Mouse (Mus musculus) neural tube, embryonic 11.5 days (tissue): ENCODE measurements around the gene Shisa2. TPM values are rescaled to one million over a fixed set of nuclear protein-coding genes. Genes with fewer than 3 reads are reported as not detected.
A peak's percentile ranks its signal among the peaks of the same experiment; 100 is the strongest.

Source experiments
- ATAC-seq: fragments of 200-750 bp; cut with Nextera tagmentation; 2 replicates; pipeline ENCODE4 v1.8.0; 2017; ENCODE audit warnings: moderate number of reproducible peaks, mild to moderate bottlenecking, moderate TSS enrichment, moderate library complexity; ENCODE audit not compliant: insufficient read depth, low FRiP score, low TSS enrichment
- DNase-seq: peaks from one replicate; pipeline ENCODE4 v3.0.0-alpha.2; 2015; ENCODE audit warnings: low spot score
- H3K27ac ChIP-seq: fragments of 300-500 bp; sonication (generic); 2 replicates; pipeline ENCODE4 v1.5.1; 2014; ENCODE audit warnings: low read depth, mild to moderate bottlenecking, low read length
- H3K27me3 ChIP-seq: fragments of 300-500 bp; sonication (generic); 2 replicates; pipeline ENCODE4 v1.6.1; 2014; ENCODE audit warnings: mild to moderate bottlenecking, low read length, mixed read lengths; ENCODE audit not compliant: control insufficient read depth, insufficient read depth
- H3K36me3 ChIP-seq: fragments of 300-500 bp; sonication (generic); 2 replicates; pipeline ENCODE4 v1.6.1; 2014; ENCODE audit warnings: mild to moderate bottlenecking, low read length, moderate library complexity, mixed read lengths; ENCODE audit not compliant: control insufficient read depth, insufficient read depth
- H3K4me1 ChIP-seq: fragments of 300-500 bp; sonication (generic); 2 replicates; pipeline ENCODE4 v1.6.1; 2014; ENCODE audit warnings: low read length, mixed read lengths; ENCODE audit not compliant: control insufficient read depth, insufficient read depth
- H3K4me2 ChIP-seq: fragments of 300-500 bp; sonication (generic); 2 replicates; pipeline ENCODE4 v1.6.1; 2014; ENCODE audit warnings: low read depth, mild to moderate bottlenecking, moderate library complexity
- H3K4me3 ChIP-seq: fragments of 300-500 bp; sonication (generic); 2 replicates; pipeline ENCODE4 v1.5.1; 2014; ENCODE audit warnings: low read depth, low read length
- H3K9ac ChIP-seq: fragments of 300-500 bp; sonication (generic); 2 replicates; pipeline ENCODE4 v1.6.1; 2014; ENCODE audit warnings: mild to moderate bottlenecking, low read length
- H3K9me3 ChIP-seq: fragments of 300-500 bp; sonication (generic); 2 replicates; pipeline ENCODE4 v1.6.1; 2016; ENCODE audit warnings: low read length; ENCODE audit not compliant: control insufficient read depth
- WGBS: fragments of 180-500 bp; shearing (Covaris S2); extraction: QIAGEN DNeasy Blood & Tissue Kit; methylation state at CpG from one replicate; pipeline ENCODE4 v1.1.7; 2014; 5-methylcytosine and 5-hydroxymethylcytosine counted together
- polyA plus RNA-seq: library from polyadenylated mRNA; unstranded; fragments of >200 nt; fragmentation: Nextera tagmentation; extraction: Ambion mirVana; gene quantifications from 2 replicates; pipeline ENCODE4 v1.2.1, GENCODE M21; 2014

Shisa2 gene
- polyA plus RNA-seq, 1 experiment from 2014 or later, result 28.9 TPM

DNA sequence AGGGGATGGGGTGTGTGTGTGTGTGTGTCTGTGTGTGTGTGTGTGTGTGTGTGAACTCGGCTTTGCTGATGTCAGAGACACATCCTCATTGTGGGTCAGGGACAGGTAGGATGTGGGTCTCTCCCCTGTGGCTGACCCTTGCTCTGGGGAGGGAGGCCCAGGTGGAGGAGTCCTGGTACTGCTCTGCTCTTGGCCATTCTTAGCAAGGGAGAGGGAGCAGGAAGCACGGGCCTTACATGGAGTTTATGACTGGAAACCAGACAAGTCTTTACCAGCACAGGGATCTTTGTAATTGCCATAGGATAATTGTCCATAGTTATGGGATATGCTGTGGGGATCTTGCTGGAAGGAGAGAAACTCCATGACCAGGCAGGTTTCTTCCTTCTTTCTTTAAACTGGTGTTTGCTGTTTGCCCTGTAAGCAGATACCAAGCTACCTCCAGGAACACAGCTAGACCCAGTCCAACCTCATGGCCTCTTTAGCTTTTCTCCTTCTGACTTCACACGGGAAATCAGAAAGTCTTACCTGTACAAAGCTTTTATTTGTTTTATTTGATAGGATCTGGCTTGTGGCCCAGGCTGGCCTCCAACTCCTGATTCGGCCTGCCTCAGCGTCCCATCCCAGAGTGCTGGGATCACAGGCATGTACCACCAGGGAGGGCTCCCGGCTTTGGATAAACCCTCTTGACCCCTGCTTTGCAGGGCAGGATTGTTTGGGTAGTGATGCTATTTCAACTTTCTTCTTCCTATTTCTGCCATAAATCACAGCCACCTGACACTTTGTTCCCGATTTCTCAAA, 14.0 kb downstream of the Shisa2 start:
- no peak overlapping the region for H3K27ac ChIP-seq
- WGBS, result 53% methylated on average over 7 of the region's 7 CpGs
- DNase-seq (no peak), ATAC-seq (no peak)
- no peak overlapping the region for H3K4me2 ChIP-seq
- no peaks in the 10 kb centered on the region for H3K27me3 ChIP-seq
- no peaks in the 10 kb centered on the region for H3K9me3 ChIP-seq
- H3K4me1 ChIP-seq, result no peaks in the 10 kb centered on the region
- H3K9ac ChIP-seq, result no peak overlapping the region
- no peak overlapping the region for H3K4me3 ChIP-seq
- no peaks in the 10 kb centered on the region for H3K36me3 ChIP-seq

DNA sequence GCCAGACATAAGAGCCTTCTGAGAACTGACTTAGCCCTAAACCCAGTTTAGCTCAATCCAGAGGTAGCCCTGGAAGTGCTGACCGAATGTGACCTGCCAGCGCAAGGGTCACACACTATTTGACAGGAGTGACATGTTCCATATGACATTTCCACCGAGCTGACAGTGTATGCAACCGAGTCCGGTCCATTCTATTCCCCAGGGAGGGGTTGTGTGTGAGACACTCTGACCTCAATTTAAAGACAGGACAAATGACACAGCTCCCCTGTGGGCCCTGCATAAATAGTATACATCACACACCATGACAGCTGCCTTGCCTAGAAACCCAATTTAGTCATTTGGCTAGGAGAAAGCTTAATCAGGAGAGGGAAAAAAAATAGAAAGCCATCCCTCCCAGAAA, 16.7 kb downstream of the Shisa2 start:
- no peak overlapping the region for H3K4me2 ChIP-seq
- ATAC-seq (no peak; the same call in 1 of the 2 replicates), DNase-seq (peak; percentile 26)
- H3K27me3 ChIP-seq, result no peaks in the 10 kb centered on the region
- H3K36me3 ChIP-seq, result no peaks in the 10 kb centered on the region
- 0 out of 2 replicates have a peak overlapping the region, but pooled peaks have one; percentile 14 for H3K27ac ChIP-seq
- no peaks in the 10 kb centered on the region for H3K4me1 ChIP-seq
- no peak overlapping the region for H3K9ac ChIP-seq
- no peak overlapping the region for H3K4me3 ChIP-seq
- WGBS, result 43% methylated on average over 5 of the region's 5 CpGs
- H3K9me3 ChIP-seq, result no peaks in the 10 kb centered on the region

DNA sequence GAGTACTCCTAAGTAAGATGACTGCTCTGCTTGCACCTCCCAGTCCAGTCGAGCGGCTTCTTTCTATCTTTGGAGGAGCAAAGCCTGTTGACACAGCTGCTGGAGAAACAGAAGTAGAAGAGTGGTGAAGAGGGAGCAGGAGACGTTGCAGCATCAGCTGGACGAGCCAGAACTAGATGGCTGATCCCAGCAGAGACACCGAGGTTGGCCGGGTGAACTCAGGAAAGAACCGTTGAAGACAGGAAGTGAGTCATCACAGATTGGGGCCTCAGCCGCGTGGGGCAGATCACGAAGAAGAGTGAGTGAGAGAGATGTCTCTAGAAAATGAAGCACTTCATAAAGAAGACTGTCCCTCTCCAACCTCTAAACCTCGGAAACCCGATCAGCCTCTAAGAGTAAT, 18.5 kb downstream of the Shisa2 start:
- ATAC-seq (no peak), DNase-seq (no peak)
- Histone ChIP-seq H3K4me2 (no peak overlapping the region), H3K4me3 (no peak overlapping the region), H3K27me3 (no peaks in the 10 kb centered on the region), H3K9me3 (no peaks in the 10 kb centered on the region), H3K36me3 (no peaks in the 10 kb centered on the region), H3K27ac (no peak overlapping the region), H3K9ac (no peak overlapping the region), H3K4me1 (no peaks in the 10 kb centered on the region)
- WGBS, result 68% methylated on average over 12 of the region's 12 CpGs

DNA sequence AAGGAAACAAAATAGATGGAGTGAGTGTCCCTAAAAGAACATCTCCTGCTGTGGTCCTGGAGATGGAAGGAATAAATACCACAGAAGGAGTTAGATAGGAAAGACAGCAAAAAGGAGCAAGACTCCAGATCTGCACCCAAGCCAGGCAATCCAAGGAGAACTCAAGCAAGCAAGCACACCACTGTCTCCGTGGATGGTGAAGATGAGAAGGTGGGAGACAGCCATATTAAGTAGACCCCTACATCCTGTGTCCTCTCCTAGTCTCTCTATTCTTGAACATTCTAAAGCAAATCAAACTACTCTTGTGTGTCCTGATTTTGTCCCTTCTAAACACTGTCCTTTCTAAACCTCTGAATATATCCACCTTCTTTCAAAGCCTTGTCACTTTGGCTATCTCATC, 19.1 kb downstream of the Shisa2 start:
- Histone ChIP-seq H3K27ac (no peak overlapping the region), H3K36me3 (no peaks in the 10 kb centered on the region), H3K4me1 (no peaks in the 10 kb centered on the region), H3K9ac (no peak overlapping the region), H3K27me3 (no peaks in the 10 kb centered on the region), H3K9me3 (no peaks in the 10 kb centered on the region), H3K4me3 (no peak overlapping the region), H3K4me2 (no peak overlapping the region)
- 72% methylated on average over 1 of the region's 1 CpGs for WGBS
- ATAC-seq (no peak), DNase-seq (no peak)

DNA sequence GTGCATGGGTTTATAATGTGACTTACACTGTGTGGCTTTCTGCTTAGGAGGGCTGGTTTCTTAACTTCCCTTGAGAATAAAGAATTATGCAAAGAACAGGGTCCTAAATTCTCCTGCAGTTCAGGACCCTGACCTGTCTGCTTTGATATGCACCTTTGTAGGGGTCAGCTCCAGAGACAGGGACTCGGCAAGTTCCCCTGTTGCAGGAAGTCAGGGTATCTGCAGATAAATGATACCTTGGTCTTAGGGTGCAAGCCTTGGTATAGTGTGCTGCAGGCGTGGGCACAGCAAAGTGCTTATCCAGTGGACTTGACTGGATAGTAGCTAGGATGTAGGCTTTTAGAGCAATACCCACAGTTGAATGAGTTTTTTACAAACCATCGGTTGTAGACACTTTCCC, 19.8 kb downstream of the Shisa2 start:
- WGBS, result 69% methylated on average over 3 of the region's 3 CpGs
- Histone ChIP-seq H3K4me3 (no peak overlapping the region), H3K27me3 (no peaks in the 10 kb centered on the region), H3K4me2 (no peak overlapping the region), H3K36me3 (no peaks in the 10 kb centered on the region), H3K9ac (no peak overlapping the region), H3K27ac (no peak overlapping the region), H3K4me1 (no peaks in the 10 kb centered on the region), H3K9me3 (no peaks in the 10 kb centered on the region)
- ATAC-seq (no peak), DNase-seq (no peak)

DNA sequence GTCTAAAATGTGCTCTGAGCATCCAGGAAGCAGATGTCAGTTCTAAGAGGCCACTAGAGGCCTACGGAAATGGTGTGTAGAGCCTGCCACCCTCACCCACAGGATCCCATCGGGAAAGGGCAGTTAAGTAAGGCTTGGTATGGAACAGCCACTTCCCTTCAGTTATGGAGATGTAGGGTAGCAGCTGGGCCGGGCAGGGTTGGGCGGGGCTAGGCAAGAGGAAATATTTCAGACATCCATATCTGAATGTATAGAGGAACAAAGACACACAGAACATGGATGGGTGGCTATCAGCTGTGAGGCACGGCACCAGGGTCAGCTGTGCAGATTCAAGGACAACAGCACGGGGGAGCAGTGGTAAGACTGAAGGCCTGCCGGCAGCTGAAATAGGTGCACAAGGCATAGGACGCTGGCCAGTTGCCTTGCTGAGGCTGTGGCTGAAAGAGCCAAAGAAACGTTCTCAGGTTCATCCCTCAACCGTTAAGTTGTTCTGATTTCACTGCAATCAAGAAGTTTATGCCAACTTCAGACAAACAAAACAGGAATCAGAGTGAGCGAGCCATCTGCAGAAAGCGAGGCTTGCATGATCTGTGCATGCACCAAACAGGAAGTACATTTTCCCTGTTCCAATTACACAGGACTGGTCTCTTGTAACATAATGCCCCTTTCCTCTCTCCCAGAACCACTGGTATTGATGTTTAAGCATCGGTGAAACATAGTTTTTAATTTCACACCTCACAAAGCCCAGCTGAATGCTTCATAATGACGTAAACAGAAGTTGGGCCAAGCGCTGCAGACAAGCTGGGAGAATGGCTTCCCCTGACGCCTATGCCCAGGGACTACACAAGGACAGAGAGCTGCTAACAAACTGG, 22.0 kb downstream of the Shisa2 start:
- H3K27me3 ChIP-seq, result no peaks in the 10 kb centered on the region
- WGBS, result 72% methylated on average over 16 of the region's 16 CpGs
- no peak overlapping the region for H3K4me2 ChIP-seq
- ATAC-seq (no peak), DNase-seq (no peak)
- H3K4me3 ChIP-seq, result no peak overlapping the region
- H3K4me1 ChIP-seq, result no peaks in the 10 kb centered on the region
- no peak overlapping the region for H3K27ac ChIP-seq
- H3K36me3 ChIP-seq, result no peaks in the 10 kb centered on the region
- H3K9ac ChIP-seq, result no peak overlapping the region
- no peaks in the 10 kb centered on the region for H3K9me3 ChIP-seq

DNA sequence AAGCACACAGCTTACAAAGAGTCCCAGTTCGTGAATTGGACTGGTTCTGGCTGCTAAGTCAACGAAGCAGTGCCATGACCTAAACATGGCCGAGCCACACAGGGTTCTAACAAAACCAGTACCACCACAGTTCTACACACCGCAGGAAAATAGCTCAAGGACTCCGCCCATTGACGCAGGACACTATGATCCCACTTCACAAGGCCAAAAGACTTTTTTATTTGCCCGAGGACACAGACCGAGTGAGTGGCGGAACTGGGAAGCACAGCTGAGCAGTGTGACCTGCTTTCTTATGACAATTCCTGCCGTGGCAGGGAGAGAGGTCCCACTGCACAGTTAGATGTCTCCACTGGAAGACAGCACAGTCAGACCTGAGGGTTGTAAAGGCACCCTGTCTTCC, 23.5 kb downstream of the Shisa2 start:
- ATAC-seq (no peak), DNase-seq (no peak)
- Histone ChIP-seq H3K27me3 (no peaks in the 10 kb centered on the region), H3K9ac (no peak overlapping the region), H3K36me3 (no peaks in the 10 kb centered on the region), H3K4me3 (no peak overlapping the region), H3K4me1 (no peaks in the 10 kb centered on the region), H3K9me3 (no peaks in the 10 kb centered on the region), H3K4me2 (no peak overlapping the region), H3K27ac (no peak overlapping the region)
- 82% methylated on average over 10 of the region's 10 CpGs for WGBS

DNA sequence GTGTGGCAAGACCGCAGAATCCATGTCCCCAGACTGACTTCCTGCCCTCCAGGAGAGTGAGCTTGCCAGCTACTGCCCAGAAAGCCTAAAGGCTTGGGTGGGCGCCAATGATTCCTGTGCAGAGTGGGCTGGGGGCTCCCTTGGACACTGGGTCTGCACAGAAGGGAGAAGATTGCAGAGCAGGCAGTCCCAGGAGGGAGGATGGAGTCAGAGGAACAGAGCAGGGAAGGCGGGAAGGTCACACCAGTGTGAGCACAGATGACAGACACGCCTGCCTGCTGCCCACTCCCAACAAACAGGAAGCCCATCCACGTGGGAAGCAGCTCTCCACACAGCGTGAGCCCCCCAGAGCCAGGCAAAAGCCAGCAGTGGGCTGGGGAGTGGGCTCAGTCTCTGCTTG, 24.2 kb downstream of the Shisa2 start:
- ATAC-seq (no peak), DNase-seq (no peak)
- Histone ChIP-seq H3K36me3 (no peaks in the 10 kb centered on the region), H3K9me3 (no peaks in the 10 kb centered on the region), H3K27ac (no peak overlapping the region), H3K4me2 (no peak overlapping the region), H3K4me3 (no peak overlapping the region), H3K4me1 (no peaks in the 10 kb centered on the region), H3K27me3 (no peaks in the 10 kb centered on the region), H3K9ac (no peak overlapping the region)
- WGBS, result 72% methylated on average over 6 of the region's 6 CpGs

DNA sequence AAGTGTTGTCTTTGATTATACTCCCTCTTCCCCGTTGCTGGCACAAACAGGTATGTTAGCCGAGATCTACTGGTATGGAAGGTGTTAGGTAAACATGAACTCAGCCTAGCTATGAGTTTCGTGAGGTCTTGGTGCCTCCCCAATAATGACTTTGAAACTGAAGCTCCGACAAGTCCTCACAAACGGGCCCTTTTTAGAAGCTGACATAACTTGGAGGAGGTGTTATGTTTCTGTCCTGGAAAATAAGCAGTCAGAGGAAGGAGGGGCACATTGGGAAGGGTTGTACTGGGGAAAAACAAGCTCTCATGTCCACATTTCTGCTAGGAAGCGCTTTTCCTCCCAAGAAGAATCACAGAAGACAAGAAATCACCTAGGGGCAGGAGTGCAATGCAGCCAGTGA, 31.5 kb downstream of the Shisa2 start:
- no peak overlapping the region for H3K27ac ChIP-seq
- WGBS, result 84% methylated on average over 6 of the region's 6 CpGs
- H3K36me3 ChIP-seq, result no peaks in the 10 kb centered on the region
- no peak overlapping the region for H3K9ac ChIP-seq
- no peaks in the 10 kb centered on the region for H3K27me3 ChIP-seq
- H3K4me1 ChIP-seq, result no peaks in the 10 kb centered on the region
- no peaks in the 10 kb centered on the region for H3K9me3 ChIP-seq
- no peak overlapping the region for H3K4me2 ChIP-seq
- DNase-seq (no peak), ATAC-seq (no peak)
- no peak overlapping the region for H3K4me3 ChIP-seq
